Comparison of ENCODE assay signal across 25 mouse cellular contexts in genomic region chrX:52644393-52644792, GRCm38 (mm10). TPM values are rescaled to one million over a fixed set of nuclear protein-coding genes. Genes with fewer than 3 reads are reported as not detected.
DNase-seq lines count a peak whose midpoint lies in the region; ATAC-seq and TF ChIP-seq lines count a peak whose summit lies in the region.
"Had no signal": no experiment of that assay in that cellular context is flagged by ENCODE, and none has a peak within 500 bp of the region (broad histone marks: within the 10 kb centered on the region; RNA-seq: fewer than 3 reads in every experiment).

No protein-coding gene starts in this region.

- no peak overlapping the region for H3K4me2 ChIP-seq in kidney, embryonic 16.5 days (replicated peaks; ENCODE audit: low read depth, low read length)
- no peak overlapping the region for H3K4me2 ChIP-seq in intestine, embryonic 16.5 days (ENCODE audit: low read depth, low read length)
- no peak overlapping the region for H3K4me2 ChIP-seq in forebrain, postnatal 0 days (ENCODE audit: low read depth)
- H3K4me2 ChIP-seq in midbrain, embryonic 15.5 days: no peak overlapping the region
- H3K4me2 ChIP-seq: hindbrain, embryonic 14.5 days; liver, embryonic 15.5 days; midbrain, embryonic 12.5 days had no signal

- no peak for TF ChIP-seq CTCF in forebrain, postnatal 0 days (IDR thresholded peaks at IDR 0.05; ENCODE audit: low read depth)

- no peaks in the 10 kb centered on the region for H3K9me3 ChIP-seq in kidney, embryonic 16.5 days (ENCODE audit: low read length)
- H3K9me3 ChIP-seq in intestine, embryonic 16.5 days (ENCODE audit: control insufficient read depth, low read length): no peaks in the 10 kb centered on the region
- H3K9me3 ChIP-seq in forebrain, postnatal 0 days (ENCODE audit: low read length): no peaks in the 10 kb centered on the region
- no peaks in the 10 kb centered on the region for H3K9me3 ChIP-seq in midbrain, embryonic 15.5 days
- H3K9me3 ChIP-seq: heart, embryonic 10.5 days; liver, embryonic 15.5 days; midbrain, embryonic 12.5 days had no signal

- intact Hi-C loops in gastrocnemius, postnatal 14 days (cut with DNase I; ENCODE audit: low total_unique reads): no loop called here

- H3K36me3 ChIP-seq in kidney, embryonic 16.5 days (ENCODE audit: insufficient read depth, low read length): no peaks in the 10 kb centered on the region
- no peaks in the 10 kb centered on the region for H3K36me3 ChIP-seq in intestine, embryonic 16.5 days (ENCODE audit: control insufficient read depth, insufficient read depth, low read length)
- H3K36me3 ChIP-seq in forebrain, postnatal 0 days (ENCODE audit: insufficient read depth): no peaks in the 10 kb centered on the region
- H3K36me3 ChIP-seq in midbrain, embryonic 15.5 days (replicated peaks): no peaks in the 10 kb centered on the region
- H3K36me3 ChIP-seq: heart, embryonic 10.5 days; liver, embryonic 15.5 days; midbrain, embryonic 12.5 days had no signal

- no peak for DNase-seq in kidney, postnatal 36 days
- DNase-seq in thymus, postnatal 4 days: peak; percentile 11
- no peak for DNase-seq in thymus, postnatal 0 days (ENCODE audit: low spot score)
- DNase-seq in forebrain, postnatal 0 days: no peak
- DNase-seq in gastrocnemius, postnatal 14 days: no peak
- DNase-seq: adrenal gland, adult 2 months; cerebellum, adult 2 months; cerebellum, postnatal 36 days; gastrocnemius, postnatal 36 days; heart, postnatal 10 days; left cerebral cortex, postnatal 4 days; right cerebral cortex, postnatal 14 days had no signal

- 59% methylated on average over 7 of the region's 7 CpGs for WGBS in kidney, embryonic 16.5 days
- 56% methylated on average over 7 of the region's 7 CpGs for WGBS in intestine, embryonic 16.5 days
- WGBS in forebrain, postnatal 0 days: 68% methylated on average over 7 of the region's 7 CpGs
- WGBS in midbrain, embryonic 15.5 days: 64% methylated on average over 7 of the region's 7 CpGs

- H3K4me1 ChIP-seq in kidney, embryonic 16.5 days (ENCODE audit: insufficient read depth, low read length): peaks cover 21% of the 10 kb centered on the region
- peaks cover 3% of the 10 kb centered on the region; the same call in 1 of the 2 replicates for H3K4me1 ChIP-seq in intestine, embryonic 16.5 days (ENCODE audit: control insufficient read depth, insufficient read depth, low read length)
- H3K4me1 ChIP-seq in forebrain, postnatal 0 days (ENCODE audit: insufficient read depth): no peaks in the 10 kb centered on the region
- H3K4me1 ChIP-seq in midbrain, embryonic 15.5 days: no peaks in the 10 kb centered on the region; the same call in 1 of the 2 replicates
- H3K4me1 ChIP-seq: liver, embryonic 15.5 days had no signal

- H3K27ac ChIP-seq in kidney, embryonic 16.5 days (ENCODE audit: low read length): no peak overlapping the region
- H3K27ac ChIP-seq in intestine, embryonic 16.5 days (ENCODE audit: low read length): peak overlapping the region; percentile 69
- H3K27ac ChIP-seq in forebrain, postnatal 0 days (ENCODE audit: low read depth, low read length): no peak overlapping the region
- H3K27ac ChIP-seq in midbrain, embryonic 15.5 days: no peak overlapping the region
- H3K27ac ChIP-seq: heart, embryonic 10.5 days; hindbrain, embryonic 14.5 days; kidney, postnatal 0 days; left cerebral cortex, adult 2 months; macrophage; midbrain, embryonic 12.5 days had no signal

- ATAC-seq in kidney, embryonic 16.5 days (ENCODE audit: low FRiP score, low TSS enrichment): 0 out of 2 replicates have a peak, but pooled peaks have one; percentile 31
- 0 out of 2 replicates have a peak, but pooled peaks have one; percentile 23 for ATAC-seq in intestine, embryonic 16.5 days
- ATAC-seq in forebrain, postnatal 0 days: no peak
- no peak for ATAC-seq in midbrain, embryonic 15.5 days (replicated peaks)
- ATAC-seq: forebrain, embryonic 14.5 days had no signal

- no peak overlapping the region for H3K9ac ChIP-seq in kidney, embryonic 16.5 days (replicated peaks; ENCODE audit: low read length)
- no peak overlapping the region for H3K9ac ChIP-seq in intestine, embryonic 16.5 days (ENCODE audit: low read depth, low read length)
- no peak overlapping the region for H3K9ac ChIP-seq in forebrain, postnatal 0 days
- no peak overlapping the region for H3K9ac ChIP-seq in midbrain, embryonic 15.5 days
- H3K9ac ChIP-seq: hindbrain, embryonic 14.5 days; liver, embryonic 15.5 days; midbrain, embryonic 12.5 days had no signal

- no peak overlapping the region for H3K4me3 ChIP-seq in kidney, embryonic 16.5 days (ENCODE audit: low read length)
- H3K4me3 ChIP-seq in intestine, embryonic 16.5 days (ENCODE audit: low read length): no peak overlapping the region
- H3K4me3 ChIP-seq in forebrain, postnatal 0 days (ENCODE audit: low read depth, low read length): no peak overlapping the region
- no peak overlapping the region for H3K4me3 ChIP-seq in midbrain, embryonic 15.5 days
- H3K4me3 ChIP-seq: erythroblast, embryonic 14.5 days; heart, embryonic 10.5 days; left cerebral cortex, adult 2 months; liver, embryonic 15.5 days; midbrain, embryonic 12.5 days; myocyte had no signal

- H3K27me3 ChIP-seq in kidney, embryonic 16.5 days (ENCODE audit: insufficient read depth, low read length): peaks cover 2% of the 10 kb centered on the region; the same call in 1 of the 2 replicates
- H3K27me3 ChIP-seq in intestine, embryonic 16.5 days (replicated peaks; ENCODE audit: control insufficient read depth, insufficient read depth, low read length): no peaks in the 10 kb centered on the region
- H3K27me3 ChIP-seq in forebrain, postnatal 0 days (ENCODE audit: insufficient read depth, low read length): no peaks in the 10 kb centered on the region
- H3K27me3 ChIP-seq in midbrain, embryonic 15.5 days (replicated peaks): 0 out of 2 replicates have a peak, but pooled peaks cover 2% of the 10 kb centered on the region
- H3K27me3 ChIP-seq: liver, embryonic 15.5 days; midbrain, embryonic 12.5 days had no signal

RNA-seq across cellular contexts. Expression of gene Gpc3, which starts 30.6 kb away (rescaled TPM):
- polyA plus RNA-seq in kidney, embryonic 16.5 days (2015; fragmentation: Nextera tagmentation; extraction: Ambion mirVana): 969 and 985 TPM in 2 replicates
- polyA plus RNA-seq in thymus, postnatal 0 days (2015; fragmentation: Nextera tagmentation; extraction: Ambion mirVana): 19.6 and 22.8 TPM in 2 replicates
- 507 and 515 TPM in 2 replicates for polyA plus RNA-seq in intestine, embryonic 16.5 days (2015; fragmentation: Nextera tagmentation; extraction: Ambion mirVana)
- 11.8 and 30.3 TPM in 2 replicates for total RNA-seq in forebrain, postnatal 0 days (2014; rRNA removed)
- polyA plus RNA-seq in forebrain, postnatal 0 days (2015; fragmentation: Nextera tagmentation; extraction: Ambion mirVana): 48.6 and 58.8 TPM in 2 replicates
- 10 to 100 TPM; 35.7 to 50.9 TPM for total RNA-seq in gastrocnemius, postnatal 14 days (2021)
- 60.1 and 66.2 TPM in 2 replicates for polyA plus RNA-seq in midbrain, embryonic 15.5 days (2015; fragmentation: Nextera tagmentation; extraction: Ambion mirVana)
- polyA plus RNA-seq: macrophage, myocyte had no signal

Comparison
In these comparisons a context has a peak if more than half of its experiments do, and no peak if none do; other contexts are left out.
1. ATAC-seq: peak in kidney, embryonic 16.5 days (single experiment) and intestine, embryonic 16.5 days (single experiment); none in forebrain, postnatal 0 days (single experiment) and midbrain, embryonic 15.5 days (single experiment).